Mouse (Mus musculus): ENCODE measurements around the gene Dnajc11.
A peak's percentile ranks its signal among the peaks of the same experiment; 100 is the strongest.

Gene Dnajc11

DNA sequence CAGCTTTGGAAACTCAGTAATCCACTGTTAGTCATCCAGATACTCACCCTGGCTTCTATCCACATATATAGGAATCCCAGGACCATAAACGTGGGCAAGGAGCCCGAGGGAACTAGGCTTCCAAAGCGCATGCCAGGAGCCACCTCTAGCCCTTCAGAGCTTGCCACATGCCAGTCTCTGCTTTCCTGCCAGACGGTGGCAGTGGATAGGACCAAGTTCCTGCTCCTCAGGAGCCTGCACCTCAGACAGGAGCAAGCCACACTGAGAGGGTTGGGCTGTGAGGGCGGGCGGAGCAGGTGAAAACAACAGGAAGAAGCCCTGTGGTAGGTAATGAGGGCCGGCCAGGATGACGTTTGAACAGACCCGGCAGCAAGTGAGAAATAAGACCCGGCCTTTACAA, 52.4 kb downstream of the Dnajc11 start:
- DNase-seq (ENCODE audit: low spot score in 2 of 2) = no peak

DNA sequence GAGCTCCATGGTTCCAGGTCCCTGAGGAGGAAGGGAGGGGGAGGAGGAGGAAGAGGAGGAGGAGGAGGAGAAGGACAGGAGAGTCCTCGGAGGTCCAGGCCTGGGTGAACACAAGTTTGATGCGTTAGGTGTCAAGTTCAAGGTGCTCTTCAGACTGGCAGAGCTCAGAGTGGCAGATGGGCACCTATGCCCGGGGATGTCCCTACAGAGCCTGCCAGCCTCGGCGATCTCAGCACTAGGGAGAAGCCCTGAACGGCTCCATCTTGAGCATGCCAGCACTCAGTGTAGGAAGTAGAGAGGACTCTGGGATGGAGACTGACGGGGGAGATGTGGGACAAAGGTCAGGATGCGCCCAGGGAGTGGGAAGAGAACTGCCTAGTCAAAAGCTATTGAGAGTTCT, 53.2 kb downstream of the Dnajc11 start:
- DNase-seq (ENCODE audit: low spot score in 2 of 2) = no peak

DNA sequence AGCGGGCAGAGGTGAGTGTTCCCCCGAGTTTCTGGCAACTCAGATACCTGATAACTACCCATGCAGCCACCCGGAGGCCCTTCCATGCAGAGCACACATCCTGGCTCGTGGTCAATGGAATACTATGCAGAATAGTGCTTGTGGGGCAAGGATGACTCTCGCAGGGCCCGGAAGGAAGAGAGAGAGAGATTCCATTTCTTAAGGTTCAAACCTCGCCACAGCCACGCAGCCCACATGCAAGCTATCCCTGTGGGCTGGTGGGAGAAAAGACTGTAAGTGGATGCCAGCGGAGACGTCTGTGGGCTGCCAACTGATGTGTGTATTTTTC, 54.5 kb downstream of the Dnajc11 start:
- no peak for DNase-seq (ENCODE audit: low spot score in 2 of 2)

DNA sequence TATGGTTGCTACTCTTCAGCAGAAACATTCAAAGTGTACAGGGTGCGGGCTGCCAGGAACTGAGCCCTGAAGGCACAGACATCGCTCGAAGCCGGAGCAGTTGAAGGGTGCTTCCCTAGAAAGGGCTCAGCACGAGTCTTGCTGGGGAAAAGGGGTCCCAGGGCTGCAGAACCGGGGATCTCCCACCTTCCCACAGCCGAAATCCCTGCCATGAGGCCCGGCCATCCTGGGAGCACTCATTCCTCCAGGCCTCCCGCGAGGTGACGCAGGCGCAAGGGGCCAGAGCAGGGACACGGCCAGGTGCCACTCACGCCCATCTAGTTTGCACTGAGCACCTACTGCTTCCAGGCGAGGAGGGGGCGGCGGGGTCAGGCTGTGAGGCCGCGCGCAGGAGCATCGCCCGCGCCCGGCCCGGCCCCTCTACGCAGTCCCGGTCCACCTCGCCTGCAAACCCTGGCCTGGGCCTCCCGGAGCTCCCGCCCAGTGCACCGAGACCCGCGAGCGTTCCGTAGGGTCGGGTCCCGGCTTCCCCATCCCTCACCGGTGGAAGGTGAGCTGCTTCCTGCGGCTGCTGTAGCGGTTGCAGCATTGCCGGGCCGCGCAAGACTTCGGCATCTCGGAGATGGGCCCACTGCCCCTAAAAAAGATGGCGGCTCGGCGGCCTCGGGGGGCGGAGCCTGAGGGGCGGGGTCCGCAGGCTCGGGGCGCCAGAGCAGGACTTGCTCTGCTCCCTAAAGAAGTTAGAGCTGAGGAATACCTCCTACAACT, 55.0 kb downstream of the Dnajc11 start, which contains the start of gene Thap3:
TSS of gene Thap3 (minus strand) at position 656 of the 768 bp plus-strand sequence.
- peak; percentile 73 to 89 for DNase-seq (ENCODE audit: low spot score in 2 of 2)

DNA sequence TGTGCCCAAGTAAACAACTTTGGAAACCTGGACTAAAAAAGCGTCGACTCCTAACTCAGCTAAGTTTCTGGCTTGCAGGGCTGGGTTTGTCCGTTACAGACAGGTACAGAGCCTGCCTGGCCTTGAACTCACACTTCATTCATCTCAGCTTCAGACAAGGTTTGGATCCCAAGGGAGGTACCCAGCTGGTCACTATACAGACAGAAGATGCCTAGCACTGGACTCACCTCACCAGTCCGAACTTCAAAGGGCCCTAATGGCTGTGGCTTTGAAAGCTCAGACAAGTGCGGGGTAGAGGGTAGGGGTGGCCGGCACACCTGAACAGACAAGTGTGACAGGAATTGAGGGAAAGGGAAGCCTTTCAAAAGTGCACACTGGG, 55.6 kb downstream of the Dnajc11 start:
- no peak for DNase-seq (ENCODE audit: low spot score in 2 of 2)

GRCm38 (mm10) chr4:151992091-151992490, 58.6 kb downstream of the Dnajc11 start:
- DNase-seq (ENCODE audit: low spot score in 2 of 2) = no peak

DNA sequence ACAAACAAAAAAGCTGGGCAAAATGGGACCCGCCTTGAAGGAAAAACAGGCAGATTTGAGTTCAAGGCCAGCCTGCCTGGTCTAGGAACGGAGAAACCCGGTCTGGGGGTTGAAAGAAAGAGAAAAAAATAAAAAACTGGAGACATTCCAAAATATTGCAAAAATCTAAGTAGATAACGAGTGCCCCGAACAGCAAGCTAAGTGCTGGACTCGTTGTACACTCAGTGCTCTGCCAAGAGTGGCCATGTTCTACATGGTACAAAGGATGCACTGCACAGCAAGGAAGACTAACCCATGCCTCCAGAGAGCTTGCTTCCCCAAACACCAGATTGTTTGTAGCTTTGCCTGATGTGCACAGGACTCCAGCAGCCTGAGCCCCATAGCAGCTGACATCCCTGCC, 59.5 kb downstream of the Dnajc11 start:
- no peak for DNase-seq (ENCODE audit: low spot score in 2 of 2)

DNA sequence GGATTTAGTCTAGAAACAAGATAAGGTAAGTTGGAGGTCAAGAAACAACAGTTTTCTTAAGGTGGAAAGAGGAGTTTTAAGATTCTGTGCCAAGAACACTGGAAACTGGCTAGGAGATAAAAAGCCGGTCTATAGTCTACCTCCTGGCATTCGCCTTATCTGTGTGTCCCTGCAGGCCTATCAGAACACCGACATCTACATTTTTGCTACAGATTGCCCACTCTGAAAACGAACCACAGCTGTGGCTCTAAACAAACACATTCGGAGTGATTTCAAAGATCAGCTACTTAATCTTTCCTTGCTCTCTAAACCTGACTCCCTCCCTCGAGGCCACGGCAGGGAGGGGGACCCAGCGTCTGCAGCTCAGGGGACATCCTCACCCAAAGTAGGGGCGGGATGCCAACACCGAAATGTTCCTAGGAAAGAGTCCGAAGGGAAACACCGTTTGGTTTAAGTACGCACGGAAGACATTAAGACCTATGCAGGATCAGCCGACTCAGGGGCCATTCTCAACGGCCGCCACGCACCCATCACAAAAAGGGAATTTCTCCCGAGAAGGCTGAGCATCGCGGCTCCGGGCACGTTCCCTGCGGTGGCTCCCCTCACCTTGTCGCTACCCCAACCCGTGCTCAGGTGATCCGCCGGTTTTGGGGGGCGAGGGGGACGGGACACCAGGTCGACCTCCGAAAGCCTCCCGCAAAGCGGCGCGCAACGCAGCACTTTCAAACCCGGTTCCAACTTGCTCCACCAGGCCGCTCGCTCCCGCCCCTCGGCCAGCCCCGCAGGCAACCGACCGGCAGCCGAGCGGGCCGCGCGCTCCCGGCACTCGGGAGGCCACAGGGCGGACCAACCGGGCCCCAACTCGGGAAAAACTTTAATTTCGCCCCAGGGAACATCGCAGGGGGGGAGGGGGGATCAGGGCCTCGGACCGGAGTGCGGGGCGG, 61.0 kb downstream of the Dnajc11 start:
- DNase-seq (ENCODE audit: low spot score in 2 of 2) = peak in 1 of 2 experiments; percentile 76

DNA sequence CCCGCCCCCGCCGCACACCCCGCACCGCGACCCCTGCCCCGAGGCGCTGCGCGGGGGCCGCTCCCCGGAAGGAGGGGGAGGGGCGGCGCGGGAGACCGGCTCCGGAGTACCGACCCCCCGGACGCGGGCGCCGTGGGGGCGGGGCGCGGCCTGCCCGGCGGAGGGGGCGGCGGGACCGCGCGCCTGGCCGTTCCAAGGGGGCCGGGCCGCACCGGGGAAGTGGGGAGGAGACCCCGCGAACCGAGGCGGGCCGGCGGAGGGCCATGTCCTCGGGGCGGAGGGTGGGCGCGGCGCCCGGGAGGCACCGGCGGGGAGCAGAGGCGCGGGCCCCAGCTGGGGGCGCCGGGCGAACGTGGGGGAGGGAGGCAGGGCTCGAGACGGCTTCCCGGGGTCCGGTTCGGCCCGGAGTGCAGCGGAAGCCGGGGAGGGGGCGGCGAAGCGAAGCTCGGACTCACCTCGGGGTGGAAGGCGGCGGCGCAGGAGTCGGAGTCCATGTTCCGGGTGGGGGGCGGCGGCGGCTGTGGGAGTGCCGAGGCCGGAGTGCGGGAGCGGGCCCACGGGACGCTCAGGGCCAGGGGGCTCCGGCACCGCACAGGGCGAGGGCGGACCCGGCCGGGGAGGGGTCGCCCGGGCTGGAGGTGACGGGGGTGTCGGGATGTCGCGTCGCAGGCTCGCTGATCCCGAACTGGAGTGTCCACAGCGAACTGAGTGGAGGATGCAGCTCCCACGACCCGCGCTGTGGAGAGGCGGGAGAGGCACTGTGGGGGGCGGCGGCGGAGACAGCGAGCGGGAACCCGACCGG, 62.1 kb downstream of the Dnajc11 start:
- peak; percentile 49 to 83 for DNase-seq (ENCODE audit: low spot score in 2 of 2)

DNA sequence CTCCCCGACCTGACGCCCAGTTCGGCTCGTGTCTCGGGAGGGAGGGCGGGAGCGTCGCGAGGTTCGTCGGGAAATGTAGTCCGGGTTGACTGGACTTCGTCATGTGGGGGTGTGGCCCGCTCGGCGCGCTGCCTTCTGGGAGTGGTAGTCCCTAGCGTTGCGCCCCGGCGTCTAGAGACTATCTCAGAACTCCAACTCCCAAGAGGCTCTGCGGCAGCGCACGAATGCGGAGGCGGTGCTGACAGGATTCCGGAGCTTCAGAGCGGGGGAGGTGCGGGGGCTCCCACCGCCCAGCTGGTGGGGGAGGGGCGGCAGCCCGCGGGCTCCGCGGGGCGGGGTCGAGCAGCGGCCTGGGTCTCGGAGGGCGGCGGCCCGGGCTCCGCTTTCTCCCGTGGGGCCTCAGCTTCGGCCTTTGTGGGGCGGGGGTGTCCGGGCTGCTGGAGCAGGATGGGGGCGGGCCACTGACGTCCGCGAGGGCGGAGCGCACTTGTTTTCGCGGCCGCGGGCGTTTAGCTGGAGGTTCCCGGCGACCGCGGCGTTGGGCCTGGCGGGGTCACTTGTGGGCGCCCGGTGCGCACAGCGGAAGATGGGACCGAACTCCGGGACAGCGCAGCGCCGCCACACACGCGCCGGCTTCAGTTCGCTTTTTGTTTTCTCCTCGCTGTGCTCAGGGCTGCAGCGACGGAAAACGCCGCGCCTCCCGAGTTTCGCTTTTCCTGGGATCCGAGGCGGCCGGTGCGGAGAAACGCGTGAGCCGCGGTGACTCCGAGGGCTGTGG, 62.9 kb downstream of the Dnajc11 start, which contains the start of gene Phf13:
TSS of gene Phf13 (minus strand) at position 86 of the 778 bp plus-strand sequence.
- DNase-seq (ENCODE audit: low spot score in 2 of 2) = peak; percentile 98 to 99

- no peak for DNase-seq (ENCODE audit: low spot score in 2 of 2)
Observed at GRCm38 (mm10) chr4:151996951-151997222, 63.4 kb downstream of the Dnajc11 start.

DNA sequence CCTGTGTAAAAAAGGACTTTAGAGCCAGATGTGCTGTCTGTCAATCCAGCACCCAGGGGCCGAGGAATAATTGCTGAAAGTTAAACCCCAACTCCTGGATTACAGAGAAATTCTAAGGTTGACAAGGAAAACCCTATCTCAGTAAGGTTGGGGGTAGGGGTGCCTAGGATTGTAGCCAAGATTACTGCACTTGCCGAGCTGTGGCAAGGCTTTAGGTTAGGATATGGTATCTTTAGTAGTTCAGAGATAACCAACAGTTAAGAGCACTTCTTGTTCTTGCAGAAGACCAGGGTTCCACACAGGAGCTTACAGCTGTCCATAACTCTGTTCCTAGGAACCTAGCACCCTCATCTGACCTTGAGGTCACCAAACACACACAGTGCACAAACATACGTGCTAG, 64.2 kb downstream of the Dnajc11 start:
- no peak for DNase-seq (ENCODE audit: low spot score in 2 of 2)

DNA sequence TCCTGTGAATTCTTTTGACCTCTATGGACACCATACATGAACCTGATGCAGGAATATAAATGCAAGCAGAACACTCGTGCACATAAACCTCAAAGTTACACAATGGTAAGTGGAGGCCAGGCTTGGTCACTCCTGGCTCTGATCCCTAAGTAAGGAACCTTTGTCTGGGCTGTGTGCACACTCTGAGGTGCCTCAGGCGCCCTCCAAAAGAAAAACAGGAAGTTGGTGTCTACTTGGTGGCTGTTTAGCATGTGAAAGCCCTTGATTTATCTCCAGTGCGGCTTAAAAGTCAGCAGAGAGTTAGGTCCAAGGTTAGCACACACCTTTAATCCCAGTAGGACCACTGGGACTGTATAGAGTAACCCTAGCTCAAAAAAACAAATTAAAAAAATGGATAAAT, 66.0 kb downstream of the Dnajc11 start:
- DNase-seq (ENCODE audit: low spot score in 2 of 2) = no peak

DNA sequence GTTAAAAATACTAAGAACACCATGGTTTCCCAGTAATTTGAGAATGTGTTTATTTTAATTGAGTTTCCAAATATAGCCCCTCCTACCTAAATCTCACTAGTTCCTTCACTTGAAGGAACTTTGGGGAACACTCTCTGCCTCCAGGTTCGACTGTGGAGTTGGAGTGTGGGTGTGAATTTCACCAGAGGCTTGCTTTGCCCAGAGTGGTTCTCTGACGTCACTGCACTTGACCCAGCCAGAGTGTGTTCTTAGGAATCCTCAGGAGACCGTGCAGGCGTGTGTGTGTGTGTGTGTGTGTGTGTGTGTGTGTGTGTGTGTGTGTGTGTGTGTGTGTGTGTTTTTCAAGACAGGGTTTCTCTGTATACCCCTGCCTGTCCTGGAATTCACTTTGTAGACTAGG, 67.4 kb downstream of the Dnajc11 start:
- DNase-seq (ENCODE audit: low spot score in 2 of 2) = no peak

DNA sequence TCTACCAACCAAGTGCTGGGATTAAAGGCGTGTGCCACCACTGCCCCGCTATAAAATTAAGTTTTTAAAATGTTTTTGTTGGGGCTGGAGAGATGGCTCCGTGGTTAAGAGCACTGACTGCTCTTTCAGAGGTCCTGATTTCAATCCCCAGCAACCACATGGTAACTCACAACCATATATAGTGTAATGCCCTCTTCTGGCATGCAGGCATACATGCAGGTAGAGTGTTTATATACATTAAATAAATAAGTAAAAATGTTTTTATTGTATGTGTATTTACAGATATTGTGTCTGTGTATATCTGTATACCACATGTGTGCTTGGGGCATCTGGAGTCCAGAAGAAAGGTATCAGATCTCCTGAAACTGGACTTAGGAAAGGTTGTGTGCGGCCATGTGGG, 67.8 kb downstream of the Dnajc11 start:
- no peak for DNase-seq (ENCODE audit: low spot score in 2 of 2)

DNA sequence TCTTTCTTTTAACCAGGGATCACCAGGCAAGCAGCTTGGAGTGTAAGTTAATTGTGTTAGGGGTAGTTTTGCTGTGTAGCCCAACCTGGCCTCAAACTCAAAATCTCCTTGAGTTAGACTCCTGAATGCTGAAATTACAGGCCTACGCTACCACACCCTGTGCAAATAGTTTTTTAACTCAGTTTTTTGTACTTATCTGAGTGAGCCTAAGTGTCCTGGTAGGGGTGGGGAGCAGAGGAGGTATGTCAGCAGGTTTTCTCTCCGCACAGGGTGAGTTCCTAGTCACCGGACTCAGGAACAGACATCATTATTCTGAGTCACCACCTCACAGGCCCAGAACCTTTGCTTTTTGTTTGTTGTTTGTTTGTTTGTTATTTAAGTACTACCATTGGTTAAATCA, 68.6 kb downstream of the Dnajc11 start:
- no peak for DNase-seq (ENCODE audit: low spot score in 2 of 2)

DNA sequence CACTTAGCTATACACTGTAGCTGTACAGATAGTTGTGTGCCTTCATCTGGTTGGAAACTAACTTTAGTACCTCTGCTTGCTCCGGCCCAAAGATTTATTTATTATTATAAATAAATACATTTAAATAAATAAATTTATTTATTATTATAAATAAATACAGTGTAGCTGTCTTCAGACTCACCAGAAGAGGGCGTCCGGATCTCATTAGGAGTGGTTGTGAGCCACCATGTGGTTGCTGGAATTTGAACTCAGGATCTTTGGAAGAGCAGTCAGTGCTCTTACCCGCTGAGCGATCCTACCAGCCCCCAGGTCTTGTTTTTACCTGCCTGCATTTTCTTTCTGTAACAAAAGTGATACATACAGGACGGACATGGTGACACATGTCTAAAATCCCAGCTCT, 72.6 kb downstream of the Dnajc11 start:
- DNase-seq (ENCODE audit: low spot score in 2 of 2) = no peak

- no peak for DNase-seq (ENCODE audit: low spot score in 2 of 2)
Observed at GRCm38 (mm10) chr4:152006812-152007211, 73.3 kb downstream of the Dnajc11 start.

GRCm38 (mm10) chr4:152007481-152008147, 74.1 kb downstream of the Dnajc11 start:
- DNase-seq (ENCODE audit: low spot score in 2 of 2) = no peak

- DNase-seq (ENCODE audit: low spot score in 2 of 2) = no peak
Observed at GRCm38 (mm10) chr4:152008148-152008500, 74.6 kb downstream of the Dnajc11 start.

DNA sequence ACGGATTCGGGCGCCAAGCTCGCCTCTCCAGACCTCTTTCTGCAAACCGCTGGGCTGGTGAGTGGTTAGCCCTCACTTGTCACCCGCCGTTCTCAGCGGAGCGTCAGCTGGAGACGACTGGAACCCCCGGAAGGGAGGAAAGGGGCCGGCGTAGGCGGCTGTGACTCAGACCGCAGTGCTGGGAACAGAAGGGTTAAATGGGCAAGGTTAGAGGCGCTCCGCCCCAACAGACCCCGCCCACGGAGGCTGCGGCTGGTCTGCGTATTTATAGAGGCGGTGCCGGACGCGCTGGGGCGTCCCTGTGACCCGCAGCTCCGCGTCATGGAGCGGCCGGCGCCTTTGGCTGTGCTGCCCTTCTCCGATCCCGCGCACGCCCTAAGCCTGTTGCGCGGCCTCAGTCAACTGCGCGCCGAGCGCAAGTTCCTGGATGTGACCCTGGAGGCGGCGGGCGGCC, 75.2 kb downstream of the Dnajc11 start, which contains the start of gene Klhl21:
TSS of gene Klhl21 (plus strand) at position 182 of the 454 bp plus-strand sequence.
- peak; percentile 90 to 94 for DNase-seq (ENCODE audit: low spot score in 2 of 2)

All from spleen, postnatal 4 days (tissue).